Mouse (Mus musculus) CD4-positive helper T cell, adult 2 months (primary cell): Measurements from ENCODE around the gene Map3k12.

Experiments
- DNase-seq: peaks from one replicate; pipeline ENCODE4 v3.0.0-alpha.2; 2012; ENCODE audit warnings: low read depth, missing footprints, low spot score

Map3k12 gene

DNA sequence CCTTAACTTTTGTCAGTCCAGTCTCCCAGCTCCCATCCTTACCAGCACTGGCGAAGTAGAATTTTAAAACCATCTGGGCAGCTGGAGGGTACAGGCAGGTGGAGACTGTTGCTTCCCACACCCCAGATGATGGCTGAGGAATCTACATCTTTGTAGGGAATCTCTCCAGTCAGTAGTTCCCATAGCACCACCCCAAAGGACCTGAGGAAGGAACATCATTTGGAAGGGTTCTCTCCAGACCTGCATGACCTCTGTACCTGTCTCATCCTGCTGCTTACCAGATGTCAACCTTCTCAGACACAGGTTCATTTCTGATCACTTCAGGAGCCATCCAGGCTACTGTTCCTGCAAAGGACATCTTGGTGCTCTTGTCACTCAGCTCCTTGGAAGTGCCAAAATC is 13.4 kb downstream of the Map3k12 start, which contains the start of gene Gm10337:
TSS of gene Gm10337 (plus strand) at position 276 of the 400 bp plus-strand sequence.
- DNase-seq, result no peak

DNA sequence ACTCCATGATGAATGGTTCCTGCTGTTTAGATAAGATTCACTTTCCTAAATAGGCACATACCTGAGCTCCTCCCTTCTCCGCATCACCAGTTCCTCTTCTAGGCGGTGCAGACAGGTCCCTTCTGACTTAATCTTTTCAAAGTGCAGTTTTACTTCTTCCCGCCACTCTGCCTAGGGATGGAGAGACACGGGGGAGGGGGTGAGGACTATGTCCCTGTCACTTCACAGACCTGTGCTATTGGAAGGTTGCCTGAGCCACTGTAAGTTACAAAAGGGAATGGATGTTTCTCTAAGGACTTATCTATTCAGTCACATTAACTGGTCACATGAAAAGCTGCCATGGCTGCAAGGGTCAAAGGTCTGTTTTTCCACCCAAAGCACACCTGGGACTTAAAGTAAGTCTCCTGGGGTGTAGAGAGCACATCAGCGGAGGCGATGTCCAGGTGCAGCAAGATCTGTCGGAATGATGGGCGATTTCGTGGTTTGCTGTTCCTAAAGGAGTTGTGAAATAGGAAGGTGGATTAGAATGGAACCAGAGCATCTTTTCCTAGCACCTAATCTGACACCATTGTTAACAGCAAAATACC is 14.5 kb downstream of the Map3k12 start:
- no peak for DNase-seq

DNA sequence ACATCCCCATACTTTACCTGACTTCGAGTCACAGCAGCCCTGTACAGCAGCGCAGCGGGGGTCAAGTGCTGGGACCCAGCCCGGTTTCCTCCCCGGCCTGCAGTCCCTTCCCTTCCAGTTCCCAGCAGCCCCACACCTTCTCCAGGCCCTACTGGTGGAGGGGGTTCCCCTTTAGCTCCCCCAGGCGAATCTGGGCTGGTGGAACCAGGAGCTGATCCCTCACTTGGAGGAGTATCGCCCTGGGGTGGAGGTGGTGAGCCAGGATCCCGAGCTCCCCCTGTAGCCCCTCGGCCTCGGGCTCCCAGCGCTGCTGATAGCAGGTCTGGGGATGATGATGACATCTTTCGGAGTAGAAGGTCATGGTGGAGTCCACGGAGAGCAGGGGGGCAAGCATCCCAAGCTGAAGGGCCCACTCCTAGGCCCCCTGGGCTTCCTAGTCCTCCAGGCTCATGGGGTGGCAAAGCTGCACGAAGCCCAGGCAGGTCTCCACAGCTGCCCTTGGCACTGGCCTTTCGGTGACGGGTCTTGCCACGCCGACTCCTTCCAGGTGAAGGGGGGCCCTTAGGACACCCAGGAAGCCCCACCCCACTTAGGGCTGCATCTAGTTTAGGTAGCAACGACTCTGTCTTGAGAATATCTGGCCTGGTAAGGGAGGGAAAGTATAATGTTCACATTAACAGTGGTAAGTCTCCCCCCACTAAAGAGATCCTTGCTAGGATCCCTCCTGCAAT is 15.6 kb downstream of the Map3k12 start:
- no peak for DNase-seq

DNA sequence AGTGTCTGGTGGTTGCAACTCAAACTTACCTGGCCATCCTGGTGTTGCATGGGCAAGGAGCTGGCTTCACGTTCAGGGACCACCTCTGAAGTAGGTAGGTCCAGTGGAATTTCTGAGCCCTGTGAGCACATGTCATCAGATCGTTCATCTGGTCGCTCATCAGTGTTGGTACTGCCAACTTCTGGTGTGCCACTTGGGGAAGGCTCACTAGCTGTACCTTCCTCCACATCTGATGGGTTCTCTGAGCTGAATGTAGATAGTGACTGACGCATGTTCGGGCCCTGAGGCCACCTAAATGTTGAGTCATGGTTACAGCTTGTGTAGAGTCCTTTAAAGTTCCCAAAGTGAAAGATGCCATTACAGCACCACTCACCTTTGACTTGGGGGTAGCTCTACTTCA is 16.4 kb downstream of the Map3k12 start:
- no peak for DNase-seq

DNA sequence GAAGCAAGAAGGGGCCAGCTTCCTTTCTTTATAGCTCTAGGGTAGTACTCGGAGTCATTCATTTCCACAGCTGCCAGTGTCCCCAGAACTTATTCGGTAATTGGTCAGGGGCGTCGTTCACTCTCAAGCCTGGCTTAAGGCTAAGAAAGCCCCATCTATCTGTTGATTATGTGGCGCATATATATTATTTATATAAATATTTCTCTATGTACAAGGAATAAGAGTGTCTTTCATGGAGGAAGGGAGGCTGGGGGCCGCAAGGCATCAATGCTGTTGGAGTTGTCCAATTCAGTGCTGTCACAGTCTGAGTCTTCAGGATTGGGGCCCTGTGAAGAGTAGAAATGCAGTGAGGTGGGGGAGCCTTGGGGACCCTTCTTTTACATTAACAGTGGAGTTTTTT is 17.0 kb downstream of the Map3k12 start:
- no peak for DNase-seq

DNA sequence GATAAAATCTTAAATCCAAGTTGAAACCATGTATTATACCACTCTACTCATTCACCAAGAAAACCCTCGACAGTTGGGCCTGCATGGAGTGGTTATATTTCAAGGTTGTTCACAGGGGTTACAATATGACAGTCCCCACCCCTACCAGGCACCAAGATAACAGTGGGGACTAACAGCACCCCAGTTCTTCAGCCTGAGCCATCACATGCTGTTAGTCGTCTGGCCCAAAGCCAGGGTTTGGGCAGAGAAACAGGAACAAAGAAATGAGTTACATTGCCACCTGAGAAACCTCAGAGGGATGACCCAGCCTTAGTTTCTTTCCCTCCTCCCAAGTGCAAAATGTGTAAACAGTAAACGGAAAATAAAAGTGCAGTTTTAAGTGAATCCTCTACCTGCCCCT is 17.5 kb downstream of the Map3k12 start:
- no peak for DNase-seq

DNA sequence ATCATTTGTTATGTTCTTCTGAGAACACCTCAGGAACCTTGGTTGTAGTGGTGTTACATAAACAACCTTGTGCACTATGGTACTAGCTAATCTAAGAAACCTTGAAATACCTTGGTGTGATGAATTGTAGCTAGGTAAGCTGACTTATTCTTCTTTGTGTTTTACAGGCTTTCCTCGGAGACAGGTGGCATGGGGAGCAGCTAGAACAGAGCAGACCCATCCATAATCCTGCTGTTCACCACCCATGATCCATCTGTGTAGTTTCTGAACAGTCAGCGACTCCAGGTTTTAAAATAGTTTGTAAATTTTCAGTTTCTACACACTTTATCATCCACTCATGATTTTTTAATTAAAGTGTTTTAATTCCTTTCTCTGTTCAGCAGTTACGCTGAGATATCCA is 18.5 kb downstream of the Map3k12 start:
- DNase-seq, result no peak

DNA sequence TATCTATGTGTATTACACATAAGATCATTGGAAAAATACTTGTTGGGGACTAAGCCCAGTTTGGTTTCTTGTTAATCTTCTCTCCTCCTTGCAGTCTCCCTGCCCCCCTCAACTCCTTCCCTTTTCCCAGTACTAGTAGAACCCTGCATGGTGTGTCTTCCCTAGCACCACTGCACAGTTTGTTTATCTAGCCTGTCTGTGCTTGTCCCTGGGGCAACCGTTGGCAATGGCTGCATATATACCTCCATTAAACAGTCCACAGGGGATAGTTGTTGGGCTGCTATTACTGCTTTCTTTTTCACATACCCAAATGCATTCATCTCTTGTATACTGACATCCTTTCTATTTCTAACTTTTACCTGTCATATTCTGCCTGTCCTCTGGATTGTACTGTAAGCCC is 29.2 kb downstream of the Map3k12 start:
- no peak for DNase-seq

DNA sequence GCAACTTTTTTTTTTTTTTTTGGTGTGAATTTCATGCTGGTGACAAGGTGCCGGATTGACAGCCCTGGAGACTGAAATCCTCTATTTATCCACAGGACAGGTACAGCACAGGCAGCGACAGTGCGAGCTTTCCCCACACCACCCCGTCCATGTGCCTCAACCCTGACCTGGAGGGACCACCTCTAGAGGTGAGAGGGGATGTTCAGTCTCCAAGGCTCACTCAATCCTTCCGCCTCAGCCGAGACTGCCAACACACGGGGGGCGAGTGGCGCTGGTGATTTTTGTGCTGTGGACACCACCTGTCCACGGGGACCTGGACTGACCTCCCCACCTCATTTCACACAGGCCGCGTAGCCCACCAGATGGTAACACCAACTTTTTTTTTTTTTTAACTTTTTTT is 31.0 kb downstream of the Map3k12 start:
- DNase-seq, result no peak

DNA sequence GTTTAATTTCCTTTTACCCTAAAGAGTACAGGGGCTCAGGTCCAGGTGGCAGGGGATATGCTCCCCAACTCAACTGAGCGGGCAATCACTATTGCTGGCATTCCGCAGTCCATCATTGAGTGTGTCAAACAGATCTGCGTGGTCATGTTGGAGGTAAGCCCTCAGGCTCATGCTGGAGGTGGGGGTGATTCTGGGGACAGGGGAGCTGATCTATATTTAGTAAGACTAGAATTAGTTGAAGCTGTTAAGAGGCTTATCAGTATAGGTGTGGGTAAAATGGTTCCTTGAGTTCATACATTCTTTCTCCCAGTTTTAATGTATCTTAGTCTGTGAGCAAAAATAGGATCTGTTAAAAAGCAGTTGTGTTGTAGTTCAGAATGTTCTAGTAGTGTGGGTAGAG is 33.7 kb downstream of the Map3k12 start:
- no peak for DNase-seq

DNA sequence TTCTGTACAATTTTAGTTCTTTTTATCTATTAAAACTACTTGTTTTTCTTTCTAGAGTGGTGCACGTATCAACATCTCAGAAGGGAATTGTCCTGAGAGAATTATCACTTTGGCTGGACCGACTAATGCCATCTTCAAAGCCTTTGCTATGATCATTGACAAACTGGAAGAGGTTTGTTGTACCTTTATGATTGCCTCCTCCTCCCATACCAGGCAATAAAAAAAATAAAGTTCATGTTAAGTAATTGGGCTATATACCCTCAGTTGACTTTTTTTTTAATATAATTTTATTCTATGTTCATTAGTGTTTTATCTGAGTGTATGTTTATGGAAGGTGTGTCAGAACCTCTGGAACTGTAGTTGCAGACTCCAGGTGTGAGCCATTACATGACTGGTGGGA is 42.3 kb downstream of the Map3k12 start:
- DNase-seq, result no peak

DNA sequence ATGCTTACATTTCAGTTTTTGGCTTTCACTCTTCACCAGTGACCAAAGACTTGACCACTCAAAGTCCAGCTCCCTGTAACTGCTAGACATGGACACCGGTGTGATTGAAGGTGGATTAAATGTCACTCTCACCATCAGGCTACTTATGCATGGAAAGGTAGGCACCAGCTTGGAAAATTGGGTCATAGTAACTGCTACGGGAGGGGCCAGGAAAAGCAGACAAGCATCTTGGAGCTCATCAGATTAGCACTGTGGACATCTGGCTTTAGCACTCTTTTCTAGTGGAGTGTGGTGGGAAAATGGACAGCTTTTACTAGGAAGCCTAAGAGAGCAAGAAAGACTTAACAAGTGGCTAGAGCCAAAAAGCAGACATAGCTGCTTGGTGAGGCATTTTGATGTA is 43.6 kb downstream of the Map3k12 start:
- DNase-seq, result no peak

DNA sequence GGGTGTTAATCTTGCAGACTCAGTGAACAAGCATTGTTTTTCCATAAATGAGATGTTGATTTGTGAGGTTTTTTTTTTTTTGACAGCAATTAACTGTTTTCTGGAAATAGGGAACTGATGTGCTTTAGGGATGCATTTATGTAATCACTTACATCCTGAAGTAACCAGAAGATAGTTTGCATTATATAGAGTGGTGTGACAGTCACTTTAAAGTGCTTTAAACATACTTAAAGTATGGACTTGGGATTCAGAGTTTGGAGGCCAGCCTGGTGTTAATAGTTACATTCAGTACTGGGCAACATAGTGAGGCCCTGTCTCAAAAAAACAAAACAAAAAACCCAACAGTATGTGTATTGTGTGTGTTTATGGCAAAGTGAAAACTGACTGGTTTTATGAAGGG is 45.1 kb downstream of the Map3k12 start:
- DNase-seq, result no peak

DNA sequence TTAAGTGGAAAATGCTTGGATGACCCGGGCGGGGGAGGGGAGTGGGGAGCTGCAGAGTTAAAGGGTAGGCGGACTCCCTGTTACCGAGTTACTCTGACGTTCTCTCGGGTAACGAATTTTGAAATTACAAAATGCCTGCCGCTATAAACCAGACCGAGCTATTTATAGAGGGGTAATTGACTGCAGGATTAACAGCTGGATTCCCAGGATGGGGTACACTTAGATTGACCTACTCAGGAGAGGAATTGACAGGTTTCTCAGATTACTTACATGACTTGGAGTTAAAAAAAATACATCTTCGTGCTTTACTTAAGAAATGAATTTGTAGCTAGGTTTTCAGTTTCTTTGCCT is 45.6 kb downstream of the Map3k12 start:
- no peak for DNase-seq

DNA sequence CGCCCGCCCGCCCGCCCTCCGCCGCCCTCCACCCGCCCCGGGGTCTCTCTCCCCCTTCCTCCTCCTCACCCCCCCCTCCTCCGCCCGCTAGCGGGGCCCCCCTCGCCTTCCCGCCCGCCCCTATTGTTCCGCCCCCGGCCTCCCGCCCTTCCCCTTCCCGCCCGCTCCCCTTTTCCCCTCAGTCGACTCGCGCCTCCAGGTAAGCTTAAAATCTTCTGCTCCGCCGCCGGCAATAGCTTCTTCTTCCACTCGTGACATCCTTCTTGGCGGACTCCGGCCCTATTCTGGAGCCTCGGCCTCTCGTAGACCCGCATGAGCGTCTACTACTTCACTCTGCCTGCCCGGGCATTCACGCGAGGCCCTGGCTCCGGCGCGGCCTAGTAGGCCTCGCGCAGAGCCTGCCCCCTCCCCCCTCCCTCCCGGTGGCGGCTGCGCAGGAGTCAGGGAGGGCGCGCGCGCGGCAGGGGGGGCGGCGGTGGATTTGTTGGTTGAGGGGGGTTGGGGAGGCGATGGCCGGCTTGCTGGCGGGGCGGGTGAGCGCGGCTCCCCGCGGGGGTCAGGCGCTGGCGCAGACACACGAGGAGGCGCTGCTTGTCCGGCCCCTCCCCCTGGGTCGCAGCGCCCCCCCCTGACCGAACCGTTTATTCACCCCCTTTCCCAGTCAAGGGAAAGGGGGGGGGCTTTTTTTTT is 46.1 kb downstream of the Map3k12 start:
- peak; percentile 90 for DNase-seq

DNA sequence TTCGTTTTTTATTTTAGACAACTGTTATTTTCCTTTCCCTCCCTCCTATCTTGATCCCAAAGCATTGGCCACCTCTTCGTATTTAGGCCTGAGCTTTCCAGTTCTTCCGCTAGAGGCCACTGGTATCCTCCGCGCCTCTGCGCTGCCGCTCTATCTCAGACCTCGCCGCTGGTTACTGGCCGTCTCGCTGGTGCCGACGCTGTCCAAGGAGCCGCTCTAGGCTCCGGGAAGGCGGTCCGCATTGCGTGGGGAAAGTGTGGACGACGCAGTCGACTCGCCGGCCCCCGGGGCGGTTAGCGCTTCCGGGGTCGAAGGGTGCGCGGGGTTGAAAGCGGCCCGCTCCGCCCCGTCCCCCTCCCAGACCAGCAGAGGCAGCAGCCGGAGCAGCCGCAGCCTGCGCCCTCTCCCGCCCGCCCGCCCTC is 46.7 kb downstream of the Map3k12 start, which contains the start of gene Pcbp2:
TSS of gene Pcbp2 (plus strand) at position 357 of the 422 bp plus-strand sequence.
- peak; percentile 98 for DNase-seq

DNA sequence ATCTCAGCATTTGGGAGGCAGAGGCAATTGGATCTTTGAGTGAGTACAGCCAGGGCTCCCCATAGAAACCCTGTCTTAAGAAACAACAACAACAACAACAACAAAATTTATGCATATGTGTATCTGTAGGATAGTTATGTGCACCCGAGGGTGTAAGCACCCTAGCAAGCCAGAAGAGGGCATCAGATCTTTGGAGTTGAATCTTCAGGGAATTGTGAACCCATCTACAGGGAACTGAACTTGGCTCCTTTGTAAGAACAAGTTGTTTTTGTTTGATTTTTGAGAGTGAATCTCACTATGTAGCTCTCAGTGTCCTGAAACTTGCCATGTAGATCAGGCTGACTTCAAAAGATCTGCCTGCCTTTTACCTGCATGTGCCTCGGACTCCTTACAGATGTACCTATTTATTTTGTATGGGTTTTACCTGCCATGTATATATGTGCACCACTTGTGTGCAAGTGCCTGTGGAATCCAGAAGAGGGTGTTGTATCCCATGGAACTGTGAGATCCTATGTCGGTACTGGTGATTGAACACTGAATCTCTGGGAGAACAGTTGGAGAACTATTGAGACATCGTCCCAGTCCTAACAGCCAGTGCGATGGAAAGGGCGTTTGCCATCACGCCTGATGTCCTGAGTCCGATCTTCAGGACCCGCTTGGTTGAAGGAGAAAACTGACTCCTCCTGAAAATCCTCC is 48.0 kb downstream of the Map3k12 start:
- no peak for DNase-seq

DNA sequence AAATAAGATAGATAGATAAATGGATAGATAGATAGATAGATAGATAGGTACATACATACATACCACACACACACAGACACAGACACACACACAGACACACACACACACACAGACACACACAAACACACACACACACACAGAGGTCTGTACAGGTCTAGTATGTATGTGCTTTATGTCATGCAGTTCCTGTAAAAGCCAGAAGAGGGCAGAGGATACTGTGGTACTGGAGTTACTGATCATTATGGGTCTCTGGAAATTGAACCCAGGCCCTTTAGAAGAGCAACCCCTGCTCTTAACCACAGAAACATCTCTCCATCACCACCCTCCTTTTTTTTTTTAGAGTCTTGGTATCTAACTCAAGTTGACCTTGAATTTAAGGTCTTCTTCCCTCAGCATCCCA is 53.2 kb downstream of the Map3k12 start:
- DNase-seq, result peak; percentile 59

DNA sequence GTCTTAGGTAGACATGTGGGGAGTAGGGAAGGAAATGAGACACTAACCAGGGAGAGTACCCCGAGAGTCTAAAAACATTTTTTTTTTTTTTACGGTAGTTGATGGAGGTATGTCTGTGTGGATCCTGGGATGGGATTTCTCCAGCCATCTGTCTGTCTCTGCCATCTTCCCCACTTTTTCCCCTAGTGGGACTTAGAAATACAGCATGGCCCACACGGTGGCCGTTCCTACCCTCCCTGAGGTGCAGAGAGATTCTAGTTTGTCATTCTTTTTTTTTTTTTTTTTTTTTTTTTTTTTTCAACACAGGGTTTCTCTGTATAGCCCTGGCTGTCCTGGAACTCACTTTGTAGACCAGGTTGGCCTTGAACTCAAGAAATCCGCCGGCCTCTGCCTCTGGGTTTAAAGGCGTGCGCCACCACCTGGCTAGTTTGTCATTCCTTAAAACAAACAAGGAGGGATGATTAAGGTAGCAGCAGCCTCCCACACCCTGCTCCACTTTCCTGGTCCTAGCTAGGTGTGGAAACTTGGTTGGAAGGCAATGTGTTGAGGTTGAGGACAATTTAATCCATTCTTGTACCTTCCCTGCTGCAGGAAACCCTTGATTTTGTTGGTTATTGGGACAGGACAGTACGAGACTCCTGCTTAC is 55.3 kb downstream of the Map3k12 start:
- no peak for DNase-seq

DNA sequence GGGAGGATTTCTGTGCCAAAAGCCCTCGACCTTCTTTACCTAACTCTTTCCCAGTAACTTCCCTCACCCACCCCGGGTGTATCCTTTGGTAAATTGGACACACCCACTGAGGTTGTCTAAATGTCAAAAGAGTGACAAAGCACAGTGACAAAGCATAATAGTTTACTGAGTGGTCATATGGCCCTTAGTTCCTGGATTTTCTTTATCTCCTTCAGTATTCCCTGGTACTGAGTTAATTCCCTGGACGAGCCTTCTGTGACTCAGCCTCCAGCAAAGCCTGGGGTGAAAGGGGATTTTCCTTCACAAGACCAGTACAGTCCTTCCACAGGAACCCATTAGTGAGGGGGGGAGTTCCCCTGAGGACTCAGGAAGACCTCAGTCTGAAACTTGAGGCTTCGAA is 55.9 kb downstream of the Map3k12 start:
- DNase-seq, result peak; percentile 16

DNA sequence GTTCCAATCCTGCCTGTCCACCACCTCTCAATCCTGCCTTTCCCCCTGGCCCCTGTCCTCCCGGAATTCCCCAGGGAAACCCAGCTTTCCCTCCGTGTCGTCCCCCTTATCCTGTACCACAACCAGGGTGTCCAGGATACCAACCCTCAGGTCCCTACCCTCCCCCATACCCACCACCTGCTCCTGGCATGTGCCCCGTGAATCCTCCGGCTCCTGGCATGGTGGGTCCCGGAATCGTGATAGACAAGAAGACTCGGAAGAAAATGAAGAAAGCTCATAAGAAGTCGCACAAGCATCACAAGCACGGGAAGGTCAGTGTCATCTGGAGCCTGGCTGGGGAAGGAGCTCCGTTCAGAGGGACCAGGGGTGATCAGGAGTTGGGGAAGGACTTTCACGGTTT is 56.5 kb downstream of the Map3k12 start:
- DNase-seq, result no peak

DNA sequence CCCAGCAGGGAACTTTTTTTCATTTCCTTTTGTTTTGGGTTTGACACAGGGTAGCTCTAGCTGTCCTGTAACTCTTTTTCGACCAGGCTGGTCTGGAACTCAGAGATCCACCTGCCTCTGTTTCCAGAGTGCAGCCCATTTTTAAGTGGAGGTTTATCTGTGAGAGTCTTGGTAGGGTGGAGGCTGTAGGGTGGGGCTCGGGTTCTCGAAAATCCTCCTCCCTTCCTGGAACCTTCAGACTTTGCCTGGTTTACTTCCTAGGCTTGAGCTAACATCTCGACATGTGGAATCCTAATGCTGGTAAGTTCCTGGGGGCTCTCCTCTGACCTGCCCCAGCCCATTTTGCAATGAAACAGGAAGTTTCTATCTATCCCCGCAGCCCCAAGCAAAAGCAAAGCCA is 57.0 kb downstream of the Map3k12 start:
- peak; percentile 25 for DNase-seq
